Mouse (Mus musculus): ENCODE results near the gene Pdzd4. TPM values are rescaled to one million over a fixed set of nuclear protein-coding genes. Genes with fewer than 3 reads are reported as not detected.

Gene Pdzd4
- polyA plus RNA-seq, 1 experiment: 2.4 TPM

GRCm38 (mm10) chrX:73855087-73855408 lies 30.3 kb upstream of the Pdzd4 start:
- TF ChIP-seq CTCF (IDR thresholded peaks at IDR 0.05; ENCODE audit: extremely low read depth, insufficient read depth, insufficient read length, insufficient replicate concordance) (no peak), POLR2A (IDR thresholded peaks at IDR 0.05; ENCODE audit: low read depth, low read length) (no peak)
- 70% methylated on average over 3 of the region's 3 CpGs for WGBS
- H3K27me3 ChIP-seq (ENCODE audit: control insufficient read depth, insufficient read depth, low read length): no peaks in the 10 kb centered on the region
- H3K4me3 ChIP-seq (ENCODE audit: extremely low read depth, insufficient read depth, insufficient read length): no peak overlapping the region
- no peaks in the 10 kb centered on the region for H3K4me1 ChIP-seq (ENCODE audit: control insufficient read depth, insufficient read depth, insufficient read length)
- H3K27ac ChIP-seq (ENCODE audit: insufficient read depth, low read length): no peak overlapping the region
- H3K36me3 ChIP-seq (ENCODE audit: control insufficient read depth, insufficient read depth, low read length): no peaks in the 10 kb centered on the region
- DNase-seq (ENCODE audit: low read depth in 1 of 2, low spot score in 2 of 2): no peak

GRCm38 (mm10) chrX:73854326-73855086 lies 29.7 kb upstream of the Pdzd4 start:
- no peaks in the 10 kb centered on the region for H3K36me3 ChIP-seq (ENCODE audit: control insufficient read depth, insufficient read depth, low read length)
- TF ChIP-seq CTCF (IDR thresholded peaks at IDR 0.05; ENCODE audit: extremely low read depth, insufficient read depth, insufficient read length, insufficient replicate concordance): no peak
- TF ChIP-seq POLR2A (IDR thresholded peaks at IDR 0.05; ENCODE audit: low read depth, low read length): no peak
- DNase-seq (ENCODE audit: low read depth in 1 of 2, low spot score in 2 of 2): no peak
- 91% methylated on average over 9 of the region's 9 CpGs for WGBS
- no peaks in the 10 kb centered on the region for H3K4me1 ChIP-seq (ENCODE audit: control insufficient read depth, insufficient read depth, insufficient read length)
- no peak overlapping the region for H3K4me3 ChIP-seq (ENCODE audit: extremely low read depth, insufficient read depth, insufficient read length)
- H3K27me3 ChIP-seq (ENCODE audit: control insufficient read depth, insufficient read depth, low read length): no peaks in the 10 kb centered on the region
- H3K27ac ChIP-seq (ENCODE audit: insufficient read depth, low read length): no peak overlapping the region

GRCm38 (mm10) chrX:73836691-73837090 lies 11.9 kb upstream of the Pdzd4 start:
- DNase-seq (ENCODE audit: low read depth in 1 of 2, low spot score in 2 of 2): no peak
- no peaks in the 10 kb centered on the region for H3K27me3 ChIP-seq (ENCODE audit: control insufficient read depth, insufficient read depth, low read length)
- no peak for TF ChIP-seq POLR2A (IDR thresholded peaks at IDR 0.05; ENCODE audit: low read depth, low read length)
- TF ChIP-seq CTCF (IDR thresholded peaks at IDR 0.05; ENCODE audit: extremely low read depth, insufficient read depth, insufficient read length, insufficient replicate concordance): no peak
- H3K27ac ChIP-seq (ENCODE audit: insufficient read depth, low read length): no peak overlapping the region
- H3K36me3 ChIP-seq (ENCODE audit: control insufficient read depth, insufficient read depth, low read length): no peaks in the 10 kb centered on the region
- H3K4me1 ChIP-seq (ENCODE audit: control insufficient read depth, insufficient read depth, insufficient read length): no peaks in the 10 kb centered on the region
- WGBS: 83% methylated on average over 3 of the region's 3 CpGs
- no peak overlapping the region for H3K4me3 ChIP-seq (ENCODE audit: extremely low read depth, insufficient read depth, insufficient read length)

GRCm38 (mm10) chrX:73835731-73836130 lies 11.0 kb upstream of the Pdzd4 start:
- H3K4me3 ChIP-seq (ENCODE audit: extremely low read depth, insufficient read depth, insufficient read length): no peak overlapping the region
- H3K36me3 ChIP-seq (ENCODE audit: control insufficient read depth, insufficient read depth, low read length): no peaks in the 10 kb centered on the region
- 86% methylated on average over 1 of the region's 1 CpGs for WGBS
- no peaks in the 10 kb centered on the region for H3K27me3 ChIP-seq (ENCODE audit: control insufficient read depth, insufficient read depth, low read length)
- TF ChIP-seq CTCF (IDR thresholded peaks at IDR 0.05; ENCODE audit: extremely low read depth, insufficient read depth, insufficient read length, insufficient replicate concordance) (no peak), POLR2A (IDR thresholded peaks at IDR 0.05; ENCODE audit: low read depth, low read length) (no peak)
- H3K27ac ChIP-seq (ENCODE audit: insufficient read depth, low read length): no peak overlapping the region
- no peaks in the 10 kb centered on the region for H3K4me1 ChIP-seq (ENCODE audit: control insufficient read depth, insufficient read depth, insufficient read length)
- DNase-seq (ENCODE audit: low read depth in 1 of 2, low spot score in 2 of 2): no peak

GRCm38 (mm10) chrX:73823747-73824146 lies 1.0 kb downstream of the Pdzd4 start:
- DNase-seq (ENCODE audit: low read depth in 1 of 2, low spot score in 2 of 2): no peak
- no peaks in the 10 kb centered on the region for H3K36me3 ChIP-seq (ENCODE audit: control insufficient read depth, insufficient read depth, low read length)
- peaks cover 2% of the 10 kb centered on the region; the same call in 1 of the 2 replicates for H3K27me3 ChIP-seq (ENCODE audit: control insufficient read depth, insufficient read depth, low read length)
- H3K4me1 ChIP-seq (ENCODE audit: control insufficient read depth, insufficient read depth, insufficient read length): peaks cover 2% of the 10 kb centered on the region; the same call in 1 of the 2 replicates
- no peak overlapping the region for H3K4me3 ChIP-seq (ENCODE audit: extremely low read depth, insufficient read depth, insufficient read length)
- no peak overlapping the region for H3K27ac ChIP-seq (ENCODE audit: insufficient read depth, low read length)
- WGBS: 57% methylated on average over 17 of the region's 17 CpGs
- TF ChIP-seq CTCF (IDR thresholded peaks at IDR 0.05; ENCODE audit: extremely low read depth, insufficient read depth, insufficient read length, insufficient replicate concordance) (no peak), POLR2A (IDR thresholded peaks at IDR 0.05; ENCODE audit: low read depth, low read length) (no peak)

GRCm38 (mm10) chrX:73816596-73817314 lies 8.0 kb downstream of the Pdzd4 start:
- 26% methylated on average over 3 of the region's 3 CpGs for WGBS
- no peak for TF ChIP-seq CTCF (IDR thresholded peaks at IDR 0.05; ENCODE audit: extremely low read depth, insufficient read depth, insufficient read length, insufficient replicate concordance)
- TF ChIP-seq POLR2A (IDR thresholded peaks at IDR 0.05; ENCODE audit: low read depth, low read length): no peak
- DNase-seq (ENCODE audit: low read depth in 1 of 2, low spot score in 2 of 2): no peak
- Histone ChIP-seq H3K36me3 (ENCODE audit: control insufficient read depth, insufficient read depth, low read length) (no peaks in the 10 kb centered on the region), H3K27ac (ENCODE audit: insufficient read depth, low read length) (no peak overlapping the region), H3K4me3 (ENCODE audit: extremely low read depth, insufficient read depth, insufficient read length) (no peak overlapping the region), H3K27me3 (ENCODE audit: control insufficient read depth, insufficient read depth, low read length) (no peaks in the 10 kb centered on the region), H3K4me1 (ENCODE audit: control insufficient read depth, insufficient read depth, insufficient read length) (no peaks in the 10 kb centered on the region; the same call in 1 of the 2 replicates)

GRCm38 (mm10) chrX:73815072-73815471 lies 9.7 kb downstream of the Pdzd4 start:
- DNase-seq (ENCODE audit: low read depth in 1 of 2, low spot score in 2 of 2): no peak
- WGBS: 50% methylated on average over 14 of the region's 14 CpGs
- Histone ChIP-seq H3K36me3 (ENCODE audit: control insufficient read depth, insufficient read depth, low read length) (no peaks in the 10 kb centered on the region), H3K4me3 (ENCODE audit: extremely low read depth, insufficient read depth, insufficient read length) (no peak overlapping the region), H3K27me3 (ENCODE audit: control insufficient read depth, insufficient read depth, low read length) (no peaks in the 10 kb centered on the region), H3K27ac (ENCODE audit: insufficient read depth, low read length) (no peak overlapping the region), H3K4me1 (ENCODE audit: control insufficient read depth, insufficient read depth, insufficient read length) (no peaks in the 10 kb centered on the region; the same call in 1 of the 2 replicates)
- no peak for TF ChIP-seq POLR2A (IDR thresholded peaks at IDR 0.05; ENCODE audit: low read depth, low read length)
- TF ChIP-seq CTCF (IDR thresholded peaks at IDR 0.05; ENCODE audit: extremely low read depth, insufficient read depth, insufficient read length, insufficient replicate concordance): no peak

All from spleen, adult 2 months (tissue).